Comparison of ENCODE assay signal across 12 mouse cellular contexts in genomic region chr13:111655856-111656255, GRCm38 (mm10). TPM values are rescaled to one million over a fixed set of nuclear protein-coding genes. Genes with fewer than 3 reads are reported as not detected.
A peak's percentile ranks its signal among the peaks of the same experiment; 100 is the strongest.
DNase-seq lines count a peak whose midpoint lies in the region; ATAC-seq and TF ChIP-seq lines count a peak whose summit lies in the region.
"Had no signal": no experiment of that assay in that cellular context is flagged by ENCODE, and none has a peak within 500 bp of the region (broad histone marks: within the 10 kb centered on the region; RNA-seq: fewer than 3 reads in every experiment).

No protein-coding gene starts in this region.

- no peak for TF ChIP-seq RAD21 in MEL (IDR thresholded peaks at IDR 0.05; ENCODE audit: low read depth, low read length)

- peaks cover 0 to 2% of the 10 kb centered on the region in 2 experiments; a peak in 1 of 4 replicates for H3K27me3 ChIP-seq in MEL (ENCODE audit: control insufficient read depth in 1 of 2, insufficient read depth in 2 of 2, low read length in 2 of 2)

- TF ChIP-seq POLR2A in MEL (IDR thresholded peaks at IDR 0.05; ENCODE audit: control insufficient read depth in 1 of 2, insufficient read depth in 1 of 2, low read depth in 1 of 2, low read length in 2 of 2, poor library complexity in 1 of 2), result no peak

- TF ChIP-seq EP300 in MEL (IDR thresholded peaks at IDR 0.05; ENCODE audit: low read depth in 1 of 2, low read length in 2 of 2), result no peak; a peak in 1 of 4 replicates

- H3K36me3 ChIP-seq in MEL (ENCODE audit: control insufficient read depth in 1 of 2, insufficient read depth in 2 of 2, low read length in 2 of 2), result peaks cover 0 to 28% of the 10 kb centered on the region in 2 experiments; a peak in 2 of 4 replicates
- H3K36me3 ChIP-seq: hindbrain, embryonic 10.5 days had no signal

- TF ChIP-seq CTCF in MEL (IDR thresholded peaks at IDR 0.05 in 2 of 3, conservative IDR thresholded peaks at IDR 0.05 in 1 of 3; ENCODE audit: control insufficient read depth in 1 of 3, insufficient read depth in 1 of 3, low read depth in 2 of 3, low read length in 3 of 3, poor library complexity in 1 of 3, severe bottlenecking in 1 of 3), result no peak

- ATAC-seq in inflammation-experienced regulatory T-cells, adult 6 months, result peak; percentile 96
- ATAC-seq: intestine, postnatal 0 days had no signal

- H3K4me3 ChIP-seq in MEL (ENCODE audit: control insufficient read depth in 1 of 2, insufficient read depth in 1 of 2, low read depth in 2 of 2, low read length in 2 of 2), result no peak overlapping the region
- H3K4me3 ChIP-seq: hindbrain, embryonic 10.5 days had no signal

- no peaks in the 10 kb centered on the region for H3K9me3 ChIP-seq in MEL (replicated peaks; ENCODE audit: insufficient read depth, low read length)
- H3K9me3 ChIP-seq: hindbrain, embryonic 10.5 days had no signal

- no peak overlapping the region for H3K27ac ChIP-seq in MEL (ENCODE audit: control insufficient read depth, low read depth, low read length)
- H3K27ac ChIP-seq: hindbrain, embryonic 10.5 days; macrophage had no signal

- DNase-seq in 416B (ENCODE audit: low read depth), result peak; percentile 84
- DNase-seq in MEL (ENCODE audit: low read depth, low spot score), result peak; percentile 41
- DNase-seq in natural killer cell, adult 2 months (ENCODE audit: low spot score in 2 of 2), result peak; percentile 44 to 69
- DNase-seq in urinary bladder, postnatal 10 days (ENCODE audit: low spot score), result no peak
- no peak for DNase-seq in adrenal gland, postnatal 36 days
- DNase-seq in frontal cortex, postnatal 10 days (ENCODE audit: low spot score in 2 of 2), result no peak
- no peak for DNase-seq in frontal cortex, postnatal 25 days (ENCODE audit: low spot score in 2 of 2)
- DNase-seq: kidney, postnatal 4 days had no signal

- H3K79me2 ChIP-seq in MEL (ENCODE audit: control insufficient read depth, insufficient read depth, low read length, poor library complexity), result no peaks in the 10 kb centered on the region

- no peak overlapping the region for H3K9ac ChIP-seq in MEL (ENCODE audit: control insufficient read depth, low read depth, low read length, poor library complexity, severe bottlenecking)

- H3K4me1 ChIP-seq in MEL (ENCODE audit: control insufficient read depth in 1 of 2, insufficient read depth in 2 of 2, low read length in 2 of 2), result peaks cover 6 to 24% of the 10 kb centered on the region in 2 experiments

TF ChIP-seq in MEL, 35 proteins besides CTCF, POLR2A, EP300 and RAD21:
- no peak for TF ChIP-seq GABPA (IDR thresholded peaks at IDR 0.05; ENCODE audit: low read depth, low read length)
- TF ChIP-seq KAT2A (conservative IDR thresholded peaks at IDR 0.05; ENCODE audit: low read depth, low read length), result no peak
- no peak for TF ChIP-seq NRF1 (IDR thresholded peaks at IDR 0.05; ENCODE audit: insufficient read depth, low read depth, low read length, poor library complexity, severe bottlenecking)
- no peak for TF ChIP-seq ZKSCAN1 (IDR thresholded peaks at IDR 0.05; ENCODE audit: low read depth, low read length)
- TF ChIP-seq SMC3 (IDR thresholded peaks at IDR 0.05; ENCODE audit: low read depth, low read length), result no peak
- TF ChIP-seq TCF12 (IDR thresholded peaks at IDR 0.05; ENCODE audit: low read depth, low read length), result no peak
- TF ChIP-seq MAZ (IDR thresholded peaks at IDR 0.05; ENCODE audit: low read depth, low read length), result no peak
- TF ChIP-seq USF1 (IDR thresholded peaks at IDR 0.05; ENCODE audit: low read depth, low read length), result no peak
- TF ChIP-seq MXI1 (IDR thresholded peaks at IDR 0.05; ENCODE audit: low read depth, low read length), result no peak
- TF ChIP-seq ZMIZ1 (IDR thresholded peaks at IDR 0.05; ENCODE audit: low read depth, low read length), result no peak
- TF ChIP-seq MAFK (IDR thresholded peaks at IDR 0.05; ENCODE audit: borderline replicate concordance, low read depth, low read length), result no peak
- TF ChIP-seq RCOR1 (IDR thresholded peaks at IDR 0.05; ENCODE audit: low read depth, low read length), result no peak
- TF ChIP-seq SIN3A (IDR thresholded peaks at IDR 0.05; ENCODE audit: low read length), result no peak
- no peak for TF ChIP-seq MAX (IDR thresholded peaks at IDR 0.05; ENCODE audit: low read length)
- no peak for TF ChIP-seq JUND (IDR thresholded peaks at IDR 0.05; ENCODE audit: low read depth, low read length)
- TF ChIP-seq USF2 (IDR thresholded peaks at IDR 0.05; ENCODE audit: borderline replicate concordance in 1 of 2, insufficient read depth in 1 of 2, low read depth in 1 of 2, low read length in 2 of 2), result no peak
- no peak for TF ChIP-seq CHD1 (IDR thresholded peaks at IDR 0.05; ENCODE audit: low read depth, low read length)
- no peak for TF ChIP-seq CHD2 (IDR thresholded peaks at IDR 0.05; ENCODE audit: low read length)
- TF ChIP-seq MYB (IDR thresholded peaks at IDR 0.05; ENCODE audit: low read depth, low read length), result no peak
- TF ChIP-seq TBP (IDR thresholded peaks at IDR 0.05; ENCODE audit: low read depth, low read length), result no peak
TF ChIP-seq in MEL: peak in this region for 0.

RNA-seq across cellular contexts. Expression of gene Mier3, which starts 24.9 kb away (rescaled TPM):
- 10.1 and 12.6 TPM in 2 replicates for total RNA-seq in MEL (2012; rRNA removed)
- polyA plus RNA-seq in MEL (2012; ENCODE audit: insufficient read depth in 1 of 2, insufficient read length in 2 of 2, low read depth in 1 of 2, low replicate concordance in 2 of 2, missing spikeins in 1 of 2), result 10 to 100 TPM in 1 of 2 experiments, not detected in 1; 15.8 TPM
- polyA plus RNA-seq in inflammation-experienced regulatory T-cells, adult 6 months (2017; shearing (Covaris generic)), result 10 to 100 TPM; 15.0 to 19.9 (median 17.1) TPM
- total RNA-seq in adrenal gland, postnatal 36 days (2021), result 10 to 100 TPM; 39.9 to 44.4 TPM

Comparison
In these comparisons a context has a peak if more than half of its experiments do, and no peak if none do; other contexts are left out.
1. DNase-seq: peak in 416B (single experiment), MEL (single experiment) and natural killer cell, adult 2 months (2 of 2); none in urinary bladder, postnatal 10 days (single experiment), adrenal gland, postnatal 36 days (0 of 2), frontal cortex, postnatal 10 days (0 of 2) and frontal cortex, postnatal 25 days (0 of 2).